Mouse (Mus musculus) left cerebral cortex, postnatal 25 days (tissue): Measurements from ENCODE around the gene Phlpp1. TPM values are rescaled to one million over a fixed set of nuclear protein-coding genes. Genes with fewer than 3 reads are reported as not detected.

Experiments
- DNase-seq, 2 experiments: peaks; one replicate each; pipeline ENCODE4 v3.0.0; 2022; ENCODE audit warnings: low spot score in 2 of 2, mixed read lengths in 1 of 2
- intact Hi-C: fragments of 180-260 bp; cut with DNase I; formaldehyde crosslinking; loops from one replicate; pipeline ENCODE4 v1.15.1; 2025
- total RNA-seq, 2 experiments: library from RNA; stranded (reverse); gene quantifications; 2 replicates each; pipeline ENCODE4 v1.2.3; 2021

Phlpp1 gene
- total RNA-seq, 2 experiments from 2014 or later: 60.2 to 64.6 TPM

- intact Hi-C loops: no loop called here
- peak in 1 of 2 experiments; percentile 8 for DNase-seq
Observed at GRCm38 (mm10) chr1:106400900-106401634, 229.5 kb downstream of the Phlpp1 start.

GRCm38 (mm10) chr1:106403011-106403501 lies 231.5 kb downstream of the Phlpp1 start:
- DNase-seq: peak in 1 of 2 experiments; percentile 4
- intact Hi-C loops: no loop called here

GRCm38 (mm10) chr1:106406852-106407251 lies 235.3 kb downstream of the Phlpp1 start:
- intact Hi-C loops: no loop called here
- DNase-seq: no peak

GRCm38 (mm10) chr1:106407963-106408440 lies 236.4 kb downstream of the Phlpp1 start:
- no peak for DNase-seq
- intact Hi-C loops: no loop called here

- intact Hi-C loops: no loop called here
- DNase-seq: no peak
Observed at GRCm38 (mm10) chr1:106410858-106411257, 239.3 kb downstream of the Phlpp1 start.

GRCm38 (mm10) chr1:106425128-106425936 lies 253.8 kb downstream of the Phlpp1 start:
- intact Hi-C loops: loop anchor here (1.0 to 5.0 kb wide), 5 partner anchors 122 to 457 kb away; no protein-coding TSS in a partner anchor
- DNase-seq: peak in 1 of 2 experiments; percentile 67

- intact Hi-C loops: loop anchor here (5.0 kb wide), 4 partner anchors 119 to 454 kb away; no protein-coding TSS in a partner anchor
- peak in 1 of 2 experiments; percentile 79 for DNase-seq
Observed at GRCm38 (mm10) chr1:106428170-106428569, 256.6 kb downstream of the Phlpp1 start.

- intact Hi-C loops: loop anchor here (5.0 kb wide), 4 partner anchors 119 to 454 kb away; no protein-coding TSS in a partner anchor
- DNase-seq: no peak
Observed at GRCm38 (mm10) chr1:106428580-106428979, 257.0 kb downstream of the Phlpp1 start.

GRCm38 (mm10) chr1:106433580-106433979 lies 262.0 kb downstream of the Phlpp1 start:
- intact Hi-C loops: no loop called here
- DNase-seq: no peak

Other genes with a start within 250 kb of the Phlpp1 start
- gene Zcchc2, start 181.3 kb upstream of the Phlpp1 start, total RNA-seq: 10 to 100 TPM; 22.1 to 27.1 TPM